Mouse (Mus musculus) erythroblast, embryonic 14.5 days (primary cell): ENCODE measurements around the gene 4930507D05Rik. TPM values are rescaled to one million over a fixed set of nuclear protein-coding genes. Genes with fewer than 3 reads are reported as not detected.
"Not testable (repeated sequence)": the region's sequence is repeated elsewhere in the genome, so short reads cannot be mapped to it uniquely, and the experiment has no call there.

Experiments
- H3K27me3 ChIP-seq: 2 replicates; pipeline ENCODE4 v1.6.1; 2012; ENCODE audit warnings: inconsistent platforms; ENCODE audit not compliant: control insufficient read depth
- H3K36me3 ChIP-seq: 2 replicates; pipeline ENCODE4 v1.6.1; 2012; ENCODE audit warnings: mild to moderate bottlenecking, inconsistent platforms; ENCODE audit not compliant: control insufficient read depth
- H3K4me1 ChIP-seq: 2 replicates; pipeline ENCODE4 v1.6.1; 2012; ENCODE audit warnings: inconsistent platforms; ENCODE audit not compliant: control insufficient read depth
- H3K4me3 ChIP-seq: replicated peaks from 2 replicates; pipeline ENCODE3; 2012; ENCODE audit warnings: moderate library complexity, mild to moderate bottlenecking, inconsistent platforms
- H3K9me3 ChIP-seq: 2 replicates; pipeline ENCODE4 v1.6.1; 2012; ENCODE audit warnings: low read length, inconsistent platforms, mixed read lengths; ENCODE audit not compliant: control insufficient read depth
- GATA1 ChIP-seq: IDR thresholded peaks from 2 replicates; pipeline ENCODE4 v1.6.1; 2012; ENCODE audit warnings: low read length, inconsistent platforms, mixed read lengths
- TAL1 ChIP-seq: IDR thresholded peaks from 3 replicates; pipeline ENCODE4 v1.6.1; 2012; ENCODE audit warnings: low read length, inconsistent platforms, mixed read lengths
- polyA plus RNA-seq: library from polyadenylated mRNA; stranded (reverse); fragments of >175 nt; gene quantifications from 2 replicates; pipeline ENCODE4 v1.2.3, GENCODE M21; 2012

4930507D05Rik gene
- polyA plus RNA-seq, 1 experiment = not detected

DNA sequence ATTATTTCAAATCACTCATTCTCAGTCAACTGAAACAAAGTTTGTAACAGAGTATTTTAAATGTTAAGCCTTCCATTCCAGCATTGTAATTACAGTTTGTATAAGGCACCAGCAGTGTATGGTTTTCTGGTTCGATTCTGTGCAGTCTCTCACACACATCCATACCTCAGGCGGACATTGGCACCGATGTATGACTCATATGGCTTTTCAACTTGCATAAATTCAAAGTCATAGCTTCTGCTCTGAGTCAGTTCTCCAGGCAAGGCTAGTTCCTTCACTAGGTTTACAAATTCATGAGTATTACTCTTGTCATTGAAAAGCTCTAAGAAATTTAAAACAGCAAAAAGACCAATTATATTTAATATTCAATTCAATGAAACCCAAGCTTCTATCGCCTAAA is 20.4 kb downstream of the 4930507D05Rik start:
- Histone ChIP-seq H3K4me1 (peaks cover 2% of the 10 kb centered on the region), H3K27me3 (no peaks in the 10 kb centered on the region), H3K36me3 (peaks cover 55% of the 10 kb centered on the region), H3K9me3 (no peaks in the 10 kb centered on the region), H3K4me3 (no peak overlapping the region)
- TF ChIP-seq TAL1 (no peak), GATA1 (no peak)

DNA sequence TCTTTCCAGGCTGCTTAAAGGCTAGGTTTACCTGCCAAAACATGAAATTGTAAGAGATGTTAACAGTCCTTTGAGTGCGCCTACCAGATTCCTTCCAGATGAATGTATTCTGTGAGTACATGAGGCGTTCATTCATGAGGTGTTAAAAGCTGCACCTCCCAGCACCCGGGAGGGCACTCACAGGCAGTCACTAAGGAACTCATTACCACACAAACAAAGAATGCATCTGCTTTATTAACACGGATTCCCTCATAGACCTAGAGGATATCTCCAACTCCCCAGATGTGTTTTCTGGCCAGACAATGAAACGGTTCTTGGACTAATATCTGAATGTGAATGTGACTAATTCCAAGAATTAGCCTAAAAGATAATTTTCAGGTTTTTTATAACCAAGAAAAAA is 21.8 kb downstream of the 4930507D05Rik start:
- H3K4me3 ChIP-seq = no peak overlapping the region
- peaks cover 2% of the 10 kb centered on the region for H3K4me1 ChIP-seq
- H3K27me3 ChIP-seq = no peaks in the 10 kb centered on the region
- H3K36me3 ChIP-seq = peaks cover 57% of the 10 kb centered on the region
- TF ChIP-seq TAL1 (no peak), GATA1 (no peak)
- no peaks in the 10 kb centered on the region for H3K9me3 ChIP-seq

- Histone ChIP-seq H3K9me3 (no peaks in the 10 kb centered on the region), H3K36me3 (peaks cover 55% of the 10 kb centered on the region), H3K27me3 (no peaks in the 10 kb centered on the region), H3K4me1 (peaks cover 7% of the 10 kb centered on the region), H3K4me3 (no peak overlapping the region)
- TF ChIP-seq GATA1 (no peak), TAL1 (no peak)
Measured at GRCm38 (mm10) chr10:62474944-62475343, 25.7 kb downstream of the 4930507D05Rik start.

DNA sequence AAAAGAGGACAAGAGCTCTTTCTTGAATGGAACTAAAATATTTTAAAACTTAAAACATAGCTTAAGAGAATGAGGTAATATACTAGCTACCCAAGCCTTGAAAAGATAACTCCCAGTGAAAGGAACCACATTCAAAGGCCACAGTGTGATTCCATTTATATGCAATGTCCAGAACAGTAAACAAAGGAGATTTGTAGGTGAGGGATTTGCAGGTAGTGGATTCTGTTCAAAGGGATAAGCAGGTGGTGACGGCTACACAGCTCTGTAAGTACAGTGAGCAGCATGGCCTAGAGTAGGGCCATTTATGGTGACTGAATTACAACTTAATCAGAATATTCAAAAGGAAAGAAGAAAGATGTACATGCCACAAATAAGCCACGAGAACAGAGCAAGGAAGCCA is 27.7 kb downstream of the 4930507D05Rik start:
- Histone ChIP-seq H3K4me1 (peaks cover 12% of the 10 kb centered on the region), H3K36me3 (peaks cover 46% of the 10 kb centered on the region), H3K4me3 (no peak overlapping the region), H3K9me3 (no peaks in the 10 kb centered on the region), H3K27me3 (no peaks in the 10 kb centered on the region)
- TF ChIP-seq TAL1 = no peak

GRCm38 (mm10) chr10:62481108-62481852 is 32.0 kb downstream of the 4930507D05Rik start:
- no peak overlapping the region for H3K4me3 ChIP-seq
- H3K4me1 ChIP-seq = peaks cover 33% of the 10 kb centered on the region
- no peaks in the 10 kb centered on the region for H3K9me3 ChIP-seq
- TF ChIP-seq TAL1 (no peak), GATA1 (no peak)
- peaks cover 31% of the 10 kb centered on the region for H3K36me3 ChIP-seq
- H3K27me3 ChIP-seq = no peaks in the 10 kb centered on the region

- H3K4me1 ChIP-seq = peaks cover 45% of the 10 kb centered on the region
- no peaks in the 10 kb centered on the region for H3K9me3 ChIP-seq
- TF ChIP-seq TAL1 (no peak), GATA1 (no peak)
- H3K4me3 ChIP-seq = peak overlapping the region; percentile 74
- H3K36me3 ChIP-seq = peaks cover 4% of the 10 kb centered on the region
- no peaks in the 10 kb centered on the region for H3K27me3 ChIP-seq
Measured at GRCm38 (mm10) chr10:62485878-62486582, 36.7 kb downstream of the 4930507D05Rik start.

DNA sequence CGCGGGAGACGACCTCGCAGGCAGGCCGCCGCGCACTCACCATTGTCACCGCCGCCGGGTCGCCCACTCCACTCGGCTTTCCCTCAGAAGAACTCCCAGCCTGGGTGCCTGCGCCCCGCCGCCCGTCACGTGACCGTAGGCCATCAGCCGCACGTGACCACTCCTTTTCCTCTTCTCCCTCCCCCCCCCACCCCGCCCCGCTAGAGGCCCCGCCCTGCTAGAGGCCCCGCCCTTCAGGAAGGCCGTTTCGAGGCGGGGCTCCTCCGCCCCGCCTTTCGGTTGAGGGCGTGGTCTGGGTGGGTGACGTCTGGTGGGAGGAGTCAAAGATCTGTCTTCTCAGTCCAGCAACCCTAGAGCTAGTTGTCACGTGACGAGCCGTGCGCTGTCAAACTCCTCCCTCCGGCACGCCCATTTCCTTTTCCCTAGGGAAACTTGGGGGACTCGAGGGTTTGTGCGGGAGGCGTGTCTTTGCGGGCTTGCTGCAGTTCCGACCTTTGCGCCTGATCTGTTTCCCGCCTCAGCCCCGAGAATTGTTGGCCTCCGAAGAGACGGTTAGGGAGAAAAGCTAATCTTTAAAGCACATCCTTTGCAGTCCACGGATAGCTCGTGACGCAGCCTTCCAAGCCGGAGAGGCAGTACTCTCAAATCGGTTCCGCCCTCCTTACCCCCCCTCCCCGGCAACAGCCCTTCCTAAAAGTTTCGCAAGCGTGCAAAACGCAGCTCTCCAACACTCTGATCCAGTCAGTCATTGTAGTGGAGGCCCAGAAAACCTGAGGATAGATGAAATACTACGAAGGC is 37.5 kb downstream of the 4930507D05Rik start, which contains the start of gene Vps26a:
Gene Vps26a (minus strand): TSS at position 188 of the 798 bp plus-strand sequence.
- no peak for TF ChIP-seq TAL1
- no peak for TF ChIP-seq GATA1
- Histone ChIP-seq H3K27me3 (no peaks in the 10 kb centered on the region), H3K36me3 (peaks cover 4% of the 10 kb centered on the region), H3K4me1 (peaks cover 50% of the 10 kb centered on the region), H3K4me3 (peak within 1 kb of the TSS; percentile 74), H3K9me3 (no peaks in the 10 kb centered on the region)

GRCm38 (mm10) chr10:62488266-62488665 is 39.0 kb downstream of the 4930507D05Rik start:
- no peaks in the 10 kb centered on the region for H3K9me3 ChIP-seq
- TF ChIP-seq GATA1 = no peak
- no peak for TF ChIP-seq TAL1
- H3K4me3 ChIP-seq = no peak overlapping the region
- H3K4me1 ChIP-seq = peaks cover 49% of the 10 kb centered on the region
- no peaks in the 10 kb centered on the region for H3K27me3 ChIP-seq
- peaks cover 4% of the 10 kb centered on the region for H3K36me3 ChIP-seq

DNA sequence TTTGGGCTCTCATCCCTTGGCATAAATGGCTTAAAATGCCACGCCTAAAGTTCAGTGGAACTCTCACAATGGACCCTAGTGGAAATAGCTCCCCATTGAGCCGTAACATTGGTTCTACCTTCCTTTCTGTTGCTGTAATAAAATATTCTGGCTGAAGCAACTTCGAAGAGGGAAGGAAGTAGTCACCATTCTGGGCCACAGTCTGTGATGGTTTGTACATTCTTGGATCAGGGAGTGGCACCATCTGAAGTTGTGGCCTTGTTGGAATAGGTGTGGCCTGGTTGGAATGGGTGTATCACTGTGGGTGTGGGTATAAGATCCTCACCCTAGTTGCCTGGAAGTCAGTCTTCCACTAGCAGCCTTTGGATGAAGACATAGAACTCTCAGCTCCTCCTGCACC is 42.4 kb downstream of the 4930507D05Rik start:
- H3K27me3 ChIP-seq, H3K4me3 ChIP-seq, H3K9me3 ChIP-seq, H3K36me3 ChIP-seq: not testable (repeated sequence)
- H3K4me1 ChIP-seq = peaks cover 31% of the 10 kb centered on the region
